Mouse (Mus musculus) lung, adult 18-20 months (tissue): ENCODE measurements around the gene Mroh2b.

Source experiments
- DNase-seq, 2 experiments: peaks; one replicate each; pipeline ENCODE4 v3.0.0; 2022; ENCODE audit warnings: mixed read lengths in 2 of 2

Mroh2b gene

DNA sequence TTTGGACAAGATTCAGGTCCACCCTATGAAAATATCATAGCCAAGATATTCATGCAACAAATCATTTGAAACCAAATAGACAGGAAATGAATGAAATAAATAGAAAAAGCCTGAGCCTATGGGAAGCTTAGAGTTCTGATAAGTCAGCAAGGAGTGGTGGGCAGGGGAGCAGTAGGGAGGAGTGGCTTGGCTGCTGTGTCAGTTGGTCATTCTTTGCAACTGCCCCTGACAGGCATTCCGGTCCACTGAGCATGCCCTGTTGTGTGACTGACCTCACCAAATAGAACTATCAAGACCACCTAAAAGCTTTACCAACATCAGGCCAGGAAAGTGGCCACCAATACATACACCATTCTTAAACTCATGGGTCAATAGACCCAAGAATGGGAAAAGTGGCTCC lies at the start of gene Mroh2b:
Gene Mroh2b (plus strand): TSS at position 301 of the 400 bp plus-strand sequence.
- no peak for DNase-seq

GRCm38 (mm10) chr15:4850015-4850414 lies 48.5 kb upstream of the Mroh2b start:
- DNase-seq: no peak

- DNase-seq: no peak
Measured at GRCm38 (mm10) chr15:4894962-4895361, 3.6 kb upstream of the Mroh2b start.

DNA sequence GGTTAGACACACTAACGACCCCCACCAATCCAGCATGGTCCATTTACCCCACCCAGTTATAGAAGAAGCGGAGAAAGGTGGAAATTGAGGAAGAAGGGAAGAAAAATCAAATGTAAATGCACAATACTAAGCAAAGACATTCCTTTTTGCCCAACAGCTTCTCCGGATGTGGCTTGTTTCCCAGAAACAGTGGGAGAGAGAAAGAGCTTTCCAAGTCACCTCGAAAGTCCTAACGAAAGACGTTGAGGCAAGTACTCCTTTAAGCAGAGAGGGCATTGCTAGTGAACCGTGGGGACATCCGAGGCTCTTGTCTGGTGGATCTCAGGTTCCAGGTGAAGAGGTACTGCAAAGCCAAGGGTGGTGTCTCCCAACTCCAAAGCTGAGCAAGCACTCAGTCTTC lies 36.2 kb downstream of the Mroh2b start:
- no peak for DNase-seq

- peak in 1 of 2 experiments; percentile 12 for DNase-seq
Measured at GRCm38 (mm10) chr15:4973355-4973754, 74.8 kb downstream of the Mroh2b start.

DNA sequence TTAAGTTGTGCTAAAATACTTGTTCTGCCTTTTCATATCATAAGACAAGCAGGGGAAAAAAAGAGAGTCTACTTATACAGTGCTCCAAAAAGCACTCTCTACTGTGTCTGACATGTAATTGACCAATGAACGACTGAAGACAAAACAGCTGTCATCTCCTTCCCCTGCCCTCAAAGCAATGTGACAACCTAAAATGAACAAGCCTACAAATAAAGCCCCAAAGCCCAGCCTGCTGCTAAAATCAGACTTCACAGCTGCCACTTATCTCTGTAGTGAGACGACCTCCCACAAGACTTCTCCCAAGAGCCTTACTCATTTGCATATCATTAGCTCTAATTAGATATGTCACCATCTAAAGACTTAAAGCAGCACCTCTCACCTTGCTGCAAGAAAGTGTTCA lies 104.4 kb downstream of the Mroh2b start:
- DNase-seq: no peak

- DNase-seq: no peak
Measured at GRCm38 (mm10) chr15:5003503-5004196, 105.1 kb downstream of the Mroh2b start.

DNA sequence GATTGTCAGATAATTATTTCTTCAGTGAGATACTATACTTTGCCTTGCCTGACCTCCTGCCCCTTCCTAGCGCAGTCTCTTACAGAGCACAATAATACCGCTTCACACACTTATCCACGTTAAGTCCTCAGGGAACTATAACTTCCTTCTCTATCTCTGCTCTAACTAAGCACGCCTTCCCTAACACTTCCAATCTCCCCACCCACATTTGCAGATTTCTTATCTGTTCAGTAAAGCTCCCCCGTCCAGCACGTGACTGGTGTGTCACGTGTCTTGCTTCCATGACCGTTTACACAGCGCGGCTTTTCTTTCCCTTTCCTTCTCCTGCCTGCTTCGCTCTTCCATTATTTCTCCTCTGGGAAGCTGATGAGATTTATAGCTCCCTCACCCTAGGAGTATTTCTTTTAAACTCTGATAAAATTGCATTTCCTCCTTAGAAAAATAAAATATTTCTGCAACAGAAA lies 111.1 kb downstream of the Mroh2b start:
- DNase-seq: no peak
